Mouse (Mus musculus) spleen, postnatal 14 days (tissue): ENCODE data around the gene Il31ra.
A peak's percentile ranks its signal among the peaks of the same experiment; 100 is the strongest.
"Not testable (repeated sequence)": the region's sequence is repeated elsewhere in the genome, so short reads cannot be mapped to it uniquely, and the experiment has no call there.

Source experiments
- DNase-seq, 2 experiments: peaks; one replicate each; pipeline ENCODE4 v3.0.0; 2021 to 2022; ENCODE audit warnings: low spot score in 2 of 2

Il31ra gene

GRCm38 (mm10) chr13:112594260-112594659, at the start of gene Il31ra:
Il31ra (minus strand) TSS chr13:112594360.
- not testable (repeated sequence) for DNase-seq

GRCm38 (mm10) chr13:112642897-112643296, 48.7 kb upstream of the Il31ra start:
- no peak for DNase-seq

GRCm38 (mm10) chr13:112639111-112639510, 45.0 kb upstream of the Il31ra start:
- peak in 1 of 2 experiments; percentile 10 for DNase-seq

GRCm38 (mm10) chr13:112636498-112636897, 42.3 kb upstream of the Il31ra start:
- DNase-seq: no peak

DNA sequence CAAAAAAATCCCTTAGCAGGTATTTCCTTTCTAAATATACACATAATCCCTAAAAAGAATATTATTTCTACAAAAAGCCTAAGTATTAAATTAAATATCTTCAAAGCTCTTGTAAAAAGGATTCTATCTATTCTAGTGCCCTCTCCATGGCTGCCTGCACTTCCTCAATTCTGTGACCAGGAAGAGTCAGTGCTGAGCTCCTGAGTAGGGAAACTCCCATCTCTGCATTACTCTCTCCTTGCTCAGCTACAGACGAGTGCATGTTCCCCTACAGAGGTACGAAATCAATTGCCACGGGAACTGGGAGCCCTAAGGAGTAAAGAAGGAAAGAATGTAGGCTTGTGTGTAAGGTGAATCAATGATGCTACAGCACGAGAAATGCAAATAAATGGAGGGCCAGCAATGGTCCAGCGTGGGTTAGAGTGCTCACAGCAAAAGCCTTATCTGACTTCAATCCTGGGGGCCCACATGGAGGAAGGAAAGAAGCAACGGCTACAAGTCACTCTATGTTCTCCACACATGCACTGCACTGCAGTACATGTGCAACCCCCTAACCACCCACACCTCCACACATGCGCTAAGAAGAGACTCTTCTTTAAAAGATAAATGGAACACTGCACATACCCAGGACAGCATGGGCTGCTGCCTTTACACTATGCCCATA, 41.1 kb upstream of the Il31ra start:
- no peak for DNase-seq

GRCm38 (mm10) chr13:112625566-112625965, 31.4 kb upstream of the Il31ra start:
- no peak for DNase-seq

DNA sequence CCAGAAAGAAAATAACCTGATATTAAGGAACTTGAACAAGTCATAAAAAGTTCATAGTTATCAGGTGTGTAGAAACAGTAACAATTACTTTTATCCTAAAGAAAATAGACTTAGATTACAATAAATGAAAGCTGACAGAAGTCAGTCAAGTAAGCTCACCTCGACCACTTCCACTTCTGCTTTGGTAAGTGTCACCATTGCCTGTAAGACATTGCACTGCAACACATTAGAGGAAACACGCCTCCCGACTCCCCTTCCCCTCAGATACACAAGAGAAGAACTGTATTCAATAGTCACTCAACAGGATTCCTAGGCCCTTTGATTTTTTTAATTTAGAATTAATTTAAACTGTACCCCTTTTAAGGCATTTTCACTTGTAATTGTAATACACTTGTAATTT, 30.5 kb upstream of the Il31ra start:
- no peak for DNase-seq

- DNase-seq: no peak
Measured at GRCm38 (mm10) chr13:112623656-112624055, 29.5 kb upstream of the Il31ra start.

GRCm38 (mm10) chr13:112621592-112621991, 27.4 kb upstream of the Il31ra start:
- DNase-seq: no peak

DNA sequence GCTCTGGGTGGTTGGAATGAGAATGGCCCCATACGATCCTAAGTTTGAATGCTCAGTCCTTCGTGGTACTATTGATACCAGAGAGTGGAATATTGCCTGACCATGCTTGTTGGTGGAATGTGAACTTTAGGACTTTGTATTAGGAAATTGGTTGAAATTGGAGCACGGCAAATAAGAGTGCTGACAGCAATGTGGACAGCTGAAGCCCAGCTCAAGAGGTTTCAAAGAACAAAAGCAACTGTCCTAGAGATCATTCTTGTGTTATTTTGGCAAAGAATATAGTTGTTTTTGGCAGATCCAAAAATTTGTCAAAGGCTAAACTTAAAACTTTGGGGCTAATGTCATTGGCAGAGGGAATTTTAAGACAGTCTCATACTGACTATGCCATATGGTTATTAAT, 14.4 kb upstream of the Il31ra start:
- no peak for DNase-seq

GRCm38 (mm10) chr13:112604411-112604810, 10.3 kb upstream of the Il31ra start:
- no peak for DNase-seq

GRCm38 (mm10) chr13:112603839-112604238, 9.7 kb upstream of the Il31ra start:
- no peak for DNase-seq

- DNase-seq: no peak
Measured at GRCm38 (mm10) chr13:112602607-112603006, 8.4 kb upstream of the Il31ra start.

- no peak for DNase-seq
Measured at GRCm38 (mm10) chr13:112590254-112590653, 3.9 kb downstream of the Il31ra start.

- DNase-seq: no peak
Measured at GRCm38 (mm10) chr13:112589625-112590024, 4.5 kb downstream of the Il31ra start.

GRCm38 (mm10) chr13:112584556-112585237, 9.5 kb downstream of the Il31ra start:
- no peak for DNase-seq

DNA sequence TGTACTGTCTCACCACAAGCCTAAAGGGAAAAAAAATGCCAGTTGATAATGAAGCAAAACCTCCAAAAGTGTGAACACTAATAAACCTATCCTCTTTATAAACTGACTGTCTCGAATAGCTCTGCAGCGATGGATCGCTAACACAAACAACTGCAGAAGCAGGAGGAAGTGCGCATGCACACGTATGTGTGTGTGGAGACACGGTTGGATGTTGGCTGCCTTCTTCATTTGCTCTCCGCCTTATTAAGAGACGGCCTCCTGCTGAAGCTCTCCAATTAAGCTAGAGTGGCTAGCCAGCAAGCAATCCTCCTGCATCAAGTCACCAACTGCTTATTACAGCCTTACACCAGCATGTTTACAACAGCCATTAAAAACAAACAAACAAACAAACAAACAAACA, 11.9 kb downstream of the Il31ra start:
- no peak for DNase-seq

GRCm38 (mm10) chr13:112581796-112582195, 12.4 kb downstream of the Il31ra start:
- DNase-seq: no peak

GRCm38 (mm10) chr13:112580590-112581320, 13.4 kb downstream of the Il31ra start:
- no peak for DNase-seq

GRCm38 (mm10) chr13:112578041-112578440, 16.1 kb downstream of the Il31ra start:
- DNase-seq: peak; percentile 100

DNA sequence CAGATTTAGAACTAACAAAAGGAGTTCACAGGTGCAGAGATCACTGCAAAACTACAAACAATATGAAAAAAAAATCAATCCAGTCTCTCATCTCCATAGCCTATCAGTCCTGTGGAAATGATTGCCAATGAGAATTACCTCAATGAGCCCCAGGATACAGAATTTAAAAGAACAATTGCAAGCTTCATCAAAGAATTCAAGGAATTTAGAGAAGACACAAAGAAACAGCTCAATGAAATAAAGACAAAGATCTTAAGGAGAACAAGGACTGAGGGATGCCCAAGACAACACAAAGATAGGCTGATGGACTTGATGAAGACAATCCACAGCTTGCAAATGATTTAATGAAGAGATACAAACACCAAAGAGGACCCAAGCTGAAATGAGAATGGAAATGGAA, 20.4 kb downstream of the Il31ra start:
- no peak for DNase-seq

DNA sequence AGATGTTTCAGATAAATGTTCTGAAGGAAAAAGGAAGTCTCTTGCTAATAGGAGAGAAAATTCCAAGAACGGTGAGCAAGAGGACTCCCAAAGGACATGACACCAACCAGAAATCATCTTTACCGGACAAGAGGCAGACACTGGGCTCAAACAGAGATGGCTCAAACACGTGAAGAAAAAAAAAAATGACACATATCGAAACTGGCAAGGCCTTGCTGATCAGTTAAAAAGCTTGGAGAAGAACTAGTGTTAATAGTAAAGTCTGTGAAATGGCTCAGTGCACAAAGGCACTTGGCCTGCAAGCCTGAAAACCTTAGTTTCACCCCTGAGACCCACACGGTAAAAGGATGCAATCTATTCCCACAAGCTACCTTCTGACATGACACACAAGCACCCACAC, 23.4 kb downstream of the Il31ra start:
- DNase-seq: no peak

DNA sequence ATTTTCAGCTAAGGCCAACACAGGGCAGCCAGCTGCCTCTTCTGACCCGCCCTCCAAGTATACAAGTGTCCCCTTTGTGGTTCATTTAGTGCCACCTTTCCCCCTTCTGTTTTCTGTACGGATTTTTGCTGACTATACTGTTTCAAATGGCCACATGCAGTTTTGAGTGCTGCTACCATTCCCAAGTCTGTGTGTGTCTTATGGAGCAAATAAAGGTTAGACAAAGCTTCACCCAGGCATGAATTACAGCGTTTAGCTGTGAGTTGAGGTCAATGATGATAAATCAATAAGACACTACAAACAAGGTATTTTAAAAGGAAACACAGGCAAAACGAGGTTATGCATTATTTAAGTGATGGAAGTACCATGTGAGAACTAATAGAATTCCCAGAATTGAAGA, 24.6 kb downstream of the Il31ra start:
- DNase-seq: no peak
